Mouse (Mus musculus): ENCODE results near the gene Gnmt.
A peak's percentile ranks its signal among the peaks of the same experiment; 100 is the strongest.

Gene Gnmt

GRCm38 (mm10) chr17:46742986-46743385 is 14.0 kb upstream of the Gnmt start:
- DNase-seq (ENCODE audit: low spot score in 2 of 2) = no peak

- DNase-seq (ENCODE audit: low spot score in 2 of 2) = no peak
These were observed 12.3 kb upstream of the Gnmt start for GRCm38 (mm10) chr17:46741305-46741704.

- no peak for DNase-seq (ENCODE audit: low spot score in 2 of 2)
These were observed 7.2 kb upstream of the Gnmt start for GRCm38 (mm10) chr17:46736160-46736559.

GRCm38 (mm10) chr17:46735287-46735686 is 6.3 kb upstream of the Gnmt start:
- no peak for DNase-seq (ENCODE audit: low spot score in 2 of 2)

- no peak for DNase-seq (ENCODE audit: low spot score in 2 of 2)
These were observed 5.1 kb upstream of the Gnmt start for GRCm38 (mm10) chr17:46734055-46734454.

- DNase-seq (ENCODE audit: low spot score in 2 of 2) = no peak
These were observed 472 bp downstream of the Gnmt start for GRCm38 (mm10) chr17:46728496-46728895.

DNA sequence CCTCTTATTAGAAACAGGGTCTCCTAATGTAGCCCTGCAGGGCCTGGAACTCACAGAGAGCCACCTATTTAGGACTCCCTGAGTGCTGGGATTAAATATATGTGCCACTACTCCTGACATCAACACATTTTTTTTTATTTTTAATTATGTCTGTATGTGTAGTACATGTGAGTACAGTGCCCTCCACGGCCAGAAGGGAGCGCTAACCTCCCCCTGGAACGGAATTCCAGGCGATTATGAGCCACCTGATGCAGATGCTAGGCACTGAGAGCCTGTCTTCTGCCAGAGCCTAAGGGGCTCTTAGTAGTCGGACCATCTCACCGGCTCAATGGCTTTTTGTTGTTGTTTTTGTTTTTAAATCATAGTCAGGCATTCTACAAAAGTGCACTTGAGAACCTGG is 947 bp downstream of the Gnmt start:
- no peak for DNase-seq (ENCODE audit: low spot score in 2 of 2)

GRCm38 (mm10) chr17:46727271-46727670 is 1.7 kb downstream of the Gnmt start:
- no peak for DNase-seq (ENCODE audit: low spot score in 2 of 2)

DNA sequence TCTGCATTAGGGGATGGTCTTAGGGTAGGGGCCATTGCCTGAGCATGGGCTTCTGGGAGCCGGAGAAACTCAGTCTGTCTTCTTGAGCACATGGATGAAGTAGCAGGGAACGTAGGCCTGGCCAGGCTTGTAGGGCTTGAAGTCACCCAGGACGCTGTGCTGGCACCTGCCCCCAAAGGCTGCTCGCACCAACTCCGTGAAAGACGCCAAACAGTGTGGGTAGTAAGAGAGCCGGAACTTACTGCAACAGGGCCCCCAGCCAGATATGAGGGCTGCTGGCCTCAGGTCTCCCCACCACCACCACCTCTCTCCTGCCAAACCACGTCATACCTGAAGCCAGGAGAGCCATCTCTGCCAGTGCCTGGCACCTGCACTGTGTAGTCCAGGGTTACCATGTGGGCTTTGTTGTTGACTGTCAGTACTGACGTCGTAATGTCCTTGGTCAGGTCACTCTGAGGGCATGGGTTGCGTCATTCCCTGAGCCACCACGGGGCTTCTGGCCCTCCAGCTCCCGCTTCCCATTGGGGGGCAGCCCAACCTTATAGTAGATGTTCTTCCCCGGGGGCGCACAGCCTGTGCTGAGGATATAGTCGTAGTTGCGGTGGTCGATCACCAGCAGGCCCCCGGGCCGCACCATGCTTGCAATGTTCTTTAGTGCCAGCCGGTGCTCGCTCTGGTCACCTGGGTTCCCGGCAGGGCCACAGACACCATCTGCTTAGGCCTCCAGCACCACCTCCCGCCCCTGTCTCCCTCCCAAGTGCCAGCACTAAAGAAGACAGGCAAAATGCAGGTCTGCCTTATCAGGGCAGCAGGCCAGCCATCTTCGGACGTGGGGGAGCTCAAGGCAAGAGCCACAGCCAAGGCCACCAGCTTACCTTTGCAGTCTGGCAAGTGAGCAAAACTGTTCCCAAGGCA is 3.0 kb downstream of the Gnmt start:
- no peak for DNase-seq (ENCODE audit: low spot score in 2 of 2)

GRCm38 (mm10) chr17:46725273-46725672 is 3.7 kb downstream of the Gnmt start:
- DNase-seq (ENCODE audit: low spot score in 2 of 2) = no peak

GRCm38 (mm10) chr17:46724477-46725084 is 4.4 kb downstream of the Gnmt start:
- no peak for DNase-seq (ENCODE audit: low spot score in 2 of 2)

DNA sequence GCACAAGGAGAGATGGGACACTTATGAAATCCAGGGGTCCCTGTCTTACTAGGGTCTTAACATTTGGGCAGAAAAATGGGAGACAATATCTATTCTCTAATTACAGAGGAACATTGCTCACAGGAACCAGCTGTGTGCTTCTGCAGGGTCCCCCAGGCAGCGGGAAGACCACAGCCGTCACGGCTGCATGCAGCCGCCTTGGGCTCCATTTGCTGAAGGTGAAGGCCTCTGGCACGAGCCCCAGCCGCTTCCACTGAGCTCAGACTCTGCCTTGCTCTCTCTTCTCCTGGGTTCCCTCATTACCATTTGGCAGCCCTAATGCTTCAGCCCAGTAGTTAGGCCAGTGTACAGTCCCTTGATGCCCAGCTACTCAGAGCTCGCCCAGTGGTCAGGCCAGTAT is 7.9 kb downstream of the Gnmt start:
- no peak for DNase-seq (ENCODE audit: low spot score in 2 of 2)

DNA sequence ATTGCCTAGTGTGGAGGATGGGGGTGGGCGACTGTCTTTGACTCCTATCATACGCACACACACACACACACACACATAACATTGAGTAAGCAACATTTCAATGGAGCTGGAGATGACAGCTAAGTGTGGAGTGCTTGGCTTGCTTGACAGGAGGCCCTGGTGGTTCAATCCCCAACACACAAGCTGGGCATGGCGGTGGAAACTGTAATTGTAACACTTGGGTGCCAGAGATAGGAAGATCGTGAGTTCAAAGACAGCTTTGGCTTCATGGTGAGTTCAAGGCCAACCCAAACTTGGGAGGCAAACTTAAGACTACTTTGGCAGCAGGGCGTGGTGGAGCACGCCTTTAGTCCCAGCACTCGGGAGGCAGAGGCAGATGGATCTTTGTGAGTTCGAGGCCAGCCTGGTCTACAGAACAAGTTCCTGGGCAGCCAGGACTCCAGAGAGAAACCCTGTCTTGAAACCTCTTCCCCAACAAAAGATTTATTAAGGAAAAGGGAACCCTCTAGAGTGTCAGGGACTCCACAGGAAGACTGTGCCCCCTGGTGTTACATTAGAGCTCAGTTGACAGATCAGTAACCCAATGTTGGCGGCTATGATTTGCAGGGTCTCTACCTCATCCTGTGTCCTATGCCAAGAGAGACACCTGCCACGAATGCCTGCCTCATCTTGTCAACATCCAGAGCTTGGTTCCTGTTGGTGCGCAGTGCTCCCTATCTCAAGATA is 14.0 kb downstream of the Gnmt start:
- DNase-seq (ENCODE audit: low spot score in 2 of 2) = no peak

GRCm38 (mm10) chr17:46713849-46714248 is 15.1 kb downstream of the Gnmt start:
- no peak for DNase-seq (ENCODE audit: low spot score in 2 of 2)

- no peak for DNase-seq (ENCODE audit: low spot score in 2 of 2)
These were observed 16.5 kb downstream of the Gnmt start for GRCm38 (mm10) chr17:46712442-46712841.

DNA sequence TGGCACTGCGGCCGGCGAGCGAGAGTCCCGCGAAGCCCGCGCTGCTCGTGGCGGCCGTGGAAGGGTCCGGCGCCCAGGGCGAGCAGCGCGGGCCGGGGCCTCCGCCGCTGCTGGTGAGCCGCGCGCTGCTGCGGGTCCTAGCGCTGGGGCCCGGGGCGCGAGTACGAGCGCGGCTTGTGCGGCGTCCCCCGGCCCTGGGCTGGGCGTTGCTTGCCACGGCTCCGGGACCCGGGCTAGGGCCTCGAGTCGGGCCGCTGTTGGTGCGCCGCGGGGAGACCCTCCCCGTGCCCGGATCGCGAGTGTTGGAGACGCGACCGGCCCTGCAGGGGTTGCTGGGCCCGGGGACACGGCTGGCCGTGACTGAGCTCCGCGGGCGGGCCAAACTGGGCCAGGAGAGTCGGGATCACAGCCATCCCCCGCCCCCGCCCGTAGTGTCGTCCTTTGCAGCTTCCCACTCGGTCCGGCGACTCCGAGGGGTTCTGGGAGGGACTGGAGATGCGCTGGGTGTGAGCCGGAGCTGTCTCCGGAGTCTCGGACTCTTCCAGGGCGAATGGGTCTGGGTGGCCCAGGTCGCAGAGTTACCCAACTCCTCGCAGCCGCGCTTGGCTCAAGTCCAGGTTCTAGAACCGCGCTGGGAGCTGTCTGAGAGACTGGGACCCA is 17.2 kb downstream of the Gnmt start:
- peak; percentile 17 to 28 for DNase-seq (ENCODE audit: low spot score in 2 of 2)

DNA sequence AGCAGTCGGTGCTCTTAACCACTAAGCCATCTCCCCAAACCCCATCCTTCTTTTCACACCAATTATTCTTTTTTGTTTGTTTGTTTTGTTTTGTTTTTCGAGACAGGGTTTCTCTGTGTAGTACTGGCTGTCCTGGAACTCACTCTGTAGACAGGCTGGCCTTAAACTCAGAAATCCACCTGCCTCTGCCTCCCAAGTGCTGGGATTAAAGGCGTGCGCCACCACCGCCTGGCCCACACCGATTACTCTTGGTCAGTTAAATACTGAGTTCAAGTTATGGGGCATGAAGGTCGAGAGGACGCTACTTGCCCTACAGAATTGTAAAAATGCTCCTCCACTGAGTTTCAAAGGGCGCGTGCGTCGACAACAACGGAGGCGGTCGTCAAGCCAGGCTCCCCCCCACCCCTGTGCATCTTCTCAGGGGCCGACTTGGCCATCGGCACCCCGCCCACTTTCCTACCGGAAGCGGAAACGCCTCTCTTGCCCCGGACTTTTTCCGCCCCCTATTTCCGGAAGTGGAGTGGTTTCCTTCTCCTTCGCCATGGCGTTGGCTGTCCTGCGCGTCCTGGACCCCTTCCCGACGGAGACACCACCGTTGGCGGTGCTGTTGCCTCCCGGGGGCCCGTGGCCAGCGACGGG is 17.9 kb downstream of the Gnmt start, which contains the start of gene Pex6:
TSS of gene Pex6 (plus strand) at position 505 of the 639 bp plus-strand sequence.
- peak; percentile 92 to 93 for DNase-seq (ENCODE audit: low spot score in 2 of 2)

- no peak for DNase-seq (ENCODE audit: low spot score in 2 of 2)
These were observed 22.4 kb downstream of the Gnmt start for GRCm38 (mm10) chr17:46706375-46707089.

GRCm38 (mm10) chr17:46704887-46705835 is 23.8 kb downstream of the Gnmt start, which contains the start of gene Ppp2r5d:
TSS of gene Ppp2r5d (minus strand) at chr17:46705111.
- DNase-seq (ENCODE audit: low spot score in 2 of 2) = peak; percentile 95 to 98

All from right cerebral cortex, adult 2 months (tissue).